8 mouse cellular contexts compared by ENCODE assay signal in genomic region chr11:6546205-6547013, GRCm38 (mm10). TPM values are rescaled to one million over a fixed set of nuclear protein-coding genes. Genes with fewer than 3 reads are reported as not detected.
DNase-seq lines count a peak whose midpoint lies in the region; ATAC-seq and TF ChIP-seq lines count a peak whose summit lies in the region.

TSS of gene Ccm2 (plus strand) at chr11:6546887.

- peak within 1 kb of the TSS; percentile 73 for H3K4me3 ChIP-seq in heart, embryonic 12.5 days
- H3K4me3 ChIP-seq in kidney, postnatal 0 days (replicated peaks; ENCODE audit: low read depth, low read length): peak within 1 kb of the TSS; percentile 83
- H3K4me3 ChIP-seq in liver, embryonic 11.5 days (ENCODE audit: low read depth, low read length): peak within 1 kb of the TSS; percentile 81
- peak within 1 kb of the TSS; percentile 77 for H3K4me3 ChIP-seq in stomach, embryonic 14.5 days (ENCODE audit: low read depth, low read length)

- peak within 1 kb of the TSS; percentile 92 for H3K9ac ChIP-seq in heart, embryonic 12.5 days
- H3K9ac ChIP-seq in kidney, postnatal 0 days (ENCODE audit: low read depth, low read length): peak within 1 kb of the TSS; percentile 92
- H3K9ac ChIP-seq in liver, embryonic 11.5 days (ENCODE audit: low read depth, low read length): peak within 1 kb of the TSS; percentile 87
- peak within 1 kb of the TSS; percentile 67 for H3K9ac ChIP-seq in stomach, embryonic 14.5 days (replicated peaks; ENCODE audit: low read depth, low read length)

- no peaks in the 10 kb centered on the region for H3K36me3 ChIP-seq in heart, embryonic 12.5 days
- H3K36me3 ChIP-seq in kidney, postnatal 0 days (ENCODE audit: insufficient read depth, low read length): no peaks in the 10 kb centered on the region
- H3K36me3 ChIP-seq in liver, embryonic 11.5 days (ENCODE audit: control insufficient read depth, insufficient read depth, low read length): no peaks in the 10 kb centered on the region
- no peaks in the 10 kb centered on the region for H3K36me3 ChIP-seq in stomach, embryonic 14.5 days (ENCODE audit: control insufficient read depth, insufficient read depth, low read length)

- WGBS in heart, embryonic 12.5 days: under 1% methylated on average over 49 of the region's 57 CpGs
- under 1% methylated on average over 51 of the region's 57 CpGs for WGBS in kidney, postnatal 0 days
- WGBS in liver, embryonic 11.5 days: under 1% methylated on average over 50 of the region's 57 CpGs
- WGBS in stomach, embryonic 14.5 days: under 1% methylated on average over 52 of the region's 57 CpGs

- DNase-seq in CD4-positive helper T cell, adult 2 months (ENCODE audit: low read depth, low spot score): peak; percentile 94
- peak; percentile 89 for DNase-seq in brain, embryonic 18.5 days (ENCODE audit: low read depth, low spot score)
- DNase-seq in kidney, postnatal 0 days (ENCODE audit: low spot score): peak; percentile 97
- DNase-seq in liver, embryonic 11.5 days (ENCODE audit: low spot score): peak; percentile 99
- DNase-seq in naive thymus-derived CD4-positive, alpha-beta T cell, adult 2 months (ENCODE audit: low read depth): peak; percentile 95

- no peak for TF ChIP-seq CTCF in kidney, postnatal 0 days (IDR thresholded peaks at IDR 0.05; ENCODE audit: low read depth)

- H3K27ac ChIP-seq in heart, embryonic 12.5 days (ENCODE audit: poor library complexity, severe bottlenecking): peak within 1 kb of the TSS; percentile 98
- H3K27ac ChIP-seq in kidney, postnatal 0 days: peak within 1 kb of the TSS; percentile 98
- H3K27ac ChIP-seq in liver, embryonic 11.5 days (ENCODE audit: low read depth, low read length): peak within 1 kb of the TSS; percentile 99
- peak within 1 kb of the TSS; percentile 98 for H3K27ac ChIP-seq in stomach, embryonic 14.5 days (ENCODE audit: low read length)

- no peaks in the 10 kb centered on the region for H3K9me3 ChIP-seq in heart, embryonic 12.5 days (replicated peaks)
- no peaks in the 10 kb centered on the region for H3K9me3 ChIP-seq in kidney, postnatal 0 days (replicated peaks; ENCODE audit: low read length)
- H3K9me3 ChIP-seq in liver, embryonic 11.5 days (ENCODE audit: control insufficient read depth, low read length): no peaks in the 10 kb centered on the region
- H3K9me3 ChIP-seq in stomach, embryonic 14.5 days (ENCODE audit: control insufficient read depth, low read depth, low read length): no peaks in the 10 kb centered on the region

- ATAC-seq in erythroid progenitor cell, adult 5-6 weeks (replicated peaks; ENCODE audit: low FRiP score, poor library complexity, severe bottlenecking): peak; percentile 91
- peak; percentile 96 for ATAC-seq in heart, embryonic 12.5 days (ENCODE audit: insufficient number of reproducible peaks, low FRiP score)
- ATAC-seq in kidney, postnatal 0 days (replicated peaks; ENCODE audit: low FRiP score, low read depth): peak; percentile 97
- ATAC-seq in liver, embryonic 11.5 days (replicated peaks; ENCODE audit: low FRiP score): peak; percentile 95
- ATAC-seq in stomach, embryonic 14.5 days (ENCODE audit: insufficient number of reproducible peaks, insufficient read depth, low FRiP score, low read depth): peak; percentile 95

- H3K27me3 ChIP-seq in heart, embryonic 12.5 days (replicated peaks): no peaks in the 10 kb centered on the region
- H3K27me3 ChIP-seq in kidney, postnatal 0 days (ENCODE audit: insufficient read depth, low read length): no peaks in the 10 kb centered on the region
- no peaks in the 10 kb centered on the region for H3K27me3 ChIP-seq in liver, embryonic 11.5 days (replicated peaks; ENCODE audit: control insufficient read depth, insufficient read depth, low read length)
- no peaks in the 10 kb centered on the region for H3K27me3 ChIP-seq in stomach, embryonic 14.5 days (ENCODE audit: control insufficient read depth, insufficient read depth, low read length)

- H3K4me2 ChIP-seq in heart, embryonic 12.5 days: peak within 1 kb of the TSS; percentile 85
- H3K4me2 ChIP-seq in kidney, postnatal 0 days (ENCODE audit: low read length): peak within 1 kb of the TSS; percentile 72
- peak within 1 kb of the TSS; percentile 93 for H3K4me2 ChIP-seq in liver, embryonic 11.5 days
- H3K4me2 ChIP-seq in stomach, embryonic 14.5 days (replicated peaks; ENCODE audit: low read depth, low read length): peak within 1 kb of the TSS; percentile 80

- peaks cover 10% of the 10 kb centered on the region for H3K4me1 ChIP-seq in heart, embryonic 12.5 days (replicated peaks)
- peaks cover 7% of the 10 kb centered on the region; the same call in 1 of the 2 replicates for H3K4me1 ChIP-seq in kidney, postnatal 0 days (replicated peaks; ENCODE audit: insufficient read depth, low read length)
- peaks cover 14% of the 10 kb centered on the region for H3K4me1 ChIP-seq in liver, embryonic 11.5 days (replicated peaks; ENCODE audit: control insufficient read depth, insufficient read depth, low read length)
- H3K4me1 ChIP-seq in stomach, embryonic 14.5 days (ENCODE audit: control insufficient read depth, insufficient read depth, low read length): peaks cover 9% of the 10 kb centered on the region; the same call in 1 of the 2 replicates

RNA-seq across cellular contexts. Expression of gene Ccm2, which starts in this region (rescaled TPM):
- 18.7 and 30.6 TPM in 2 replicates for total RNA-seq in erythroid progenitor cell, adult 5-6 weeks (2015; ENCODE audit: low replicate concordance)
- total RNA-seq in erythroid progenitor cell, adult 5-6 weeks (2017; ENCODE audit: low replicate concordance): 9.8 and 31.8 TPM in 2 replicates
- polyA plus RNA-seq in heart, embryonic 12.5 days (2016; fragmentation: Nextera tagmentation; extraction: Ambion mirVana): 61.2 and 64.1 TPM in 2 replicates
- 63.8 and 66.5 TPM in 2 replicates for polyA plus RNA-seq in kidney, postnatal 0 days (2015; fragmentation: Nextera tagmentation; extraction: Ambion mirVana)
- 74.5 and 82.1 TPM in 2 replicates for polyA plus RNA-seq in liver, embryonic 11.5 days (2014; fragmentation: Nextera tagmentation; extraction: Ambion mirVana)
- 82.8 and 86.2 TPM in 2 replicates for polyA plus RNA-seq in stomach, embryonic 14.5 days (2014; fragmentation: Nextera tagmentation; extraction: Ambion mirVana)

Comparison
In these comparisons a context has a peak if more than half of its experiments do, and no peak if none do; other contexts are left out.
1. Peak in every context shown above with its lines: DNase-seq, ATAC-seq, H3K4me3 ChIP-seq and H3K27ac ChIP-seq.